Mouse (Mus musculus) hindbrain, embryonic 12.5 days (tissue): ENCODE measurements around the gene Wdr25. TPM values are rescaled to one million over a fixed set of nuclear protein-coding genes. Genes with fewer than 3 reads are reported as not detected.
A peak's percentile ranks its signal among the peaks of the same experiment; 100 is the strongest.
"Not testable (repeated sequence)": the region's sequence is repeated elsewhere in the genome, so short reads cannot be mapped to it uniquely, and the experiment has no call there.

Source experiments
- ATAC-seq: fragments of 200-750 bp; cut with Nextera tagmentation; 2 replicates; pipeline ENCODE4 v1.8.0; 2017; ENCODE audit warnings: moderate TSS enrichment; ENCODE audit not compliant: low FRiP score
- H3K27ac ChIP-seq: fragments of 300-500 bp; sonication (generic); 2 replicates; pipeline ENCODE4 v1.5.1; 2016; ENCODE audit warnings: mild to moderate bottlenecking
- H3K27me3 ChIP-seq: fragments of 300-500 bp; sonication (generic); 2 replicates; pipeline ENCODE4 v1.6.1; 2016; ENCODE audit warnings: mild to moderate bottlenecking
- H3K36me3 ChIP-seq: fragments of 300-500 bp; sonication (generic); 2 replicates; pipeline ENCODE4 v1.6.1; 2016; ENCODE audit warnings: mild to moderate bottlenecking
- H3K4me1 ChIP-seq: fragments of 300-500 bp; sonication (generic); 2 replicates; pipeline ENCODE4 v1.6.1; 2016
- H3K4me2 ChIP-seq: fragments of 300-500 bp; sonication (generic); replicated peaks from 2 replicates; pipeline ENCODE4 v1.6.1; 2016; ENCODE audit warnings: mild to moderate bottlenecking
- H3K4me3 ChIP-seq: fragments of 300-500 bp; sonication (generic); 2 replicates; pipeline ENCODE4 v1.5.1; 2016; ENCODE audit warnings: mild to moderate bottlenecking
- H3K9ac ChIP-seq: fragments of 300-500 bp; sonication (generic); 2 replicates; pipeline ENCODE4 v1.6.1; 2016; ENCODE audit warnings: mild to moderate bottlenecking, moderate library complexity
- H3K9me3 ChIP-seq: fragments of 300-500 bp; sonication (generic); replicated peaks from 2 replicates; pipeline ENCODE4 v1.6.1; 2016; ENCODE audit warnings: mild to moderate bottlenecking
- WGBS: fragments of 180-500 bp; shearing (Covaris S2); methylation state at CpG from one replicate; pipeline ENCODE4 v1.1.7; 2016; 5-methylcytosine and 5-hydroxymethylcytosine counted together
- polyA plus RNA-seq: library from polyadenylated mRNA; unstranded; fragments of >200 nt; fragmentation: Nextera tagmentation; extraction: Ambion mirVana; gene quantifications from 2 replicates; pipeline ENCODE4 v1.2.1, GENCODE M21; 2016

The Wdr25 gene
- 8.1 and 9.7 TPM in 2 replicates for polyA plus RNA-seq

GRCm38 (mm10) chr12:108892989-108893714 is at the start of gene Wdr25:
Wdr25 (plus strand) TSS chr12:108893631.
- Histone ChIP-seq H3K27me3 (no peaks in the 10 kb centered on the region), H3K9ac (peak within 1 kb of the TSS; percentile 79), H3K4me1 (peaks cover 24% of the 10 kb centered on the region), H3K4me3 (peak within 1 kb of the TSS; percentile 81), H3K36me3 (peaks cover 21% of the 10 kb centered on the region), H3K4me2 (peak within 1 kb of the TSS; percentile 95), H3K9me3 (no peaks in the 10 kb centered on the region), H3K27ac (peak within 1 kb of the TSS; percentile 30; the same call in 1 of the 2 replicates)
- 22% methylated on average over 12 of the region's 12 CpGs for whole genome bisulfite sequencing
- ATAC-seq, result no peak

- peaks cover 24% of the 10 kb centered on the region for H3K36me3 ChIP-seq
- ATAC-seq, H3K4me1 ChIP-seq, H3K27me3 ChIP-seq, H3K9me3 ChIP-seq, H3K9ac ChIP-seq, H3K27ac ChIP-seq, H3K4me2 ChIP-seq, H3K4me3 ChIP-seq: not testable (repeated sequence)
- WGBS, result 87% methylated on average over 3 of the region's 3 CpGs
Measured at GRCm38 (mm10) chr12:108848033-108848432, 45.4 kb upstream of the Wdr25 start.

DNA sequence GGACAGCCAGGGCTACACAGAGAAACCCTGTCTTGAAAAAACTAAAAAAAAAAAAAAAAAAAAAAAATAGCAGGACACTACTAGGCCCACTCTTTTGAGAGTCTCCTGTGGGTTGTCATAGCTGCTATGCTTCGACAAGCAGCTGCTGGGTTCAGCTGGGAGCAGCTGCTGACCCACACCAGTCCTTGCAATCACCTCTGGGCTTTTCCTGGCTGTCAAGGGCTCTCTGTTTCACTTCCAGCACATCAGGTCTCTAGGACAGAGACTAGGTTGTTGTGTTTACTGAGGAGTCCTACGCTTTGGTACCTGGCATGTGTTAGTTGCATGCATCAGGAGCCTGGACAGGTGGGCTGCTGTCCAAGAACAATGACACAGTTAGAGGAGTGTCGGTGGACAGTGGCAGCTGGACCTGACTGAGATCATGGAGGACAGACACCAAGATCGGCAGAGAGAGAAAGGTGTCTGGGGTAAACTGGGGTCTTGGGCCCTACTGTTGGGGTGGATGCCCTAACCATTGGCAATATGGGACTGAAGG is 43.9 kb upstream of the Wdr25 start:
- 84% methylated on average over 4 of the region's 4 CpGs for WGBS

DNA sequence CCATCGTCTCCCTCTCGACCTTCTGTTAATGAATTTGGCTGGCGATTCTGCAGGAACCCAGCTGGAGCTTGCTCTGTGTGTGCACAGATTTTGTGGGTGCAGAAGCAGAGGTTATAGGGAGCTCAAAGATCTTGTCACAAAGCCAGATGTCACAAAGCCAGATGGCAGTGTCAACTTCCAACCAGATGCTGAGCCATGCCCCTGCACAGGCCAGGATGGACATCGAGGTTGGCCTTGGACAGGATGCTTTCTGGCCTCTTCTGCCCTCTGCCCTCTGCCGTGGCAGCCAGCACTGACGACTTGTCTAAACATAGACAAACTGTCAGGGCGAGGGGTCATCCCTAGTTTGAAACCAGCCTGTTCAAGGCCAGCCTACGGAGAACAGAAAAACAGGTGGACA is 43.3 kb upstream of the Wdr25 start:
- no peak for ATAC-seq
- Histone ChIP-seq H3K9me3 (no peaks in the 10 kb centered on the region), H3K4me1 (peaks cover 7% of the 10 kb centered on the region), H3K27me3 (no peaks in the 10 kb centered on the region), H3K9ac (no peak overlapping the region), H3K36me3 (peaks cover 11% of the 10 kb centered on the region; the same call in 1 of the 2 replicates), H3K4me2 (no peak overlapping the region), H3K27ac (no peak overlapping the region), H3K4me3 (no peak overlapping the region)
- WGBS, result 52% methylated on average over 8 of the region's 8 CpGs

More for the DNA sequence above, 43.9 kb upstream of the Wdr25 start:
- ATAC-seq, result no peak
- Histone ChIP-seq H3K27ac (no peak overlapping the region), H3K4me3 (no peak overlapping the region), H3K27me3 (no peaks in the 10 kb centered on the region), H3K9ac (no peak overlapping the region), H3K4me1 (peaks cover 7% of the 10 kb centered on the region), H3K36me3 (peaks cover 16% of the 10 kb centered on the region), H3K9me3 (no peaks in the 10 kb centered on the region), H3K4me2 (no peak overlapping the region)

DNA sequence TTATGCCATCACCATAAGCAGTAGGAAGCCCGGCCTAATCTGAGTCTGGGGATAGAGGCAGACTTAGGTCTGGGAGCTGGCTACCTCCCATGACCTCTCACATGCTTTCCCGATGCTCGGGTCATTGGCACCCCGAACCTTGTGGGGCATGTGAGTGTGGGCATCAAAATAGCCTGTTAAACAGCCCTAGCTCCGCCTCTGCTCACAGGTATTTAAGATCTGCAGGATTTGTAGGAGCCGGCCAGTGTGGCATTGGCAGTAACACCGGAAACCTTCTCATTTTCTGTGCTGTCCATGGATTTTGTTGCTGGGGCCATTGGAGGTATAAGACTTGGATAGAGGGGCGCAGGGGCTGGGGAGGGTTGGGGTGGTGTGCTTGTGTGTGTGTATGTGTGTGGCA is 42.5 kb upstream of the Wdr25 start:
- Histone ChIP-seq H3K4me1 (peaks cover 7% of the 10 kb centered on the region), H3K27ac (no peak overlapping the region), H3K4me2 (no peak overlapping the region), H3K27me3 (no peaks in the 10 kb centered on the region), H3K9me3 (no peaks in the 10 kb centered on the region), H3K4me3 (no peak overlapping the region), H3K9ac (no peak overlapping the region), H3K36me3 (peaks cover 9% of the 10 kb centered on the region)
- no peak for ATAC-seq
- 89% methylated on average over 8 of the region's 8 CpGs for WGBS

DNA sequence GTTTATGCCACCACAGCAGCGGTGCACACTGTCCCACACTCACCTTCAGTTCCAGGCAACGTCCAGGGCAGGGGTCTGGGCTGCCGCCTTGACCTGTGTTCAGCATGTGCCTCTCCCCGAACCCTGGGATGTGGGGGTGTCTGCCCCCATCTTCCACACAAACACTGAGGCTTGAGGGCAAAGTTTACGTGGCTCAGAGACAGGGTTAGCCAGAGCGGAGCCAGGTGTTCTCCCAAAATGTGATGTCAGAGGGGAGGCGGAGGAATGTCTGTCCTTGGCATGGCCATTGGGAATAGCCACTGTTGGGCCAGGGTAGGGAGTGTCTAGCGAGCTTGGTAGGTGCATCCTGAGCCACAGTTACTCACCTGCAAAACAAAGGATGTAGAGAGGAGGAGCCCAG is 40.6 kb upstream of the Wdr25 start:
- Histone ChIP-seq H3K4me3 (no peak overlapping the region), H3K4me1 (peaks cover 7% of the 10 kb centered on the region), H3K4me2 (no peak overlapping the region), H3K36me3 (peaks cover 12% of the 10 kb centered on the region; the same call in 1 of the 2 replicates), H3K27ac (no peak overlapping the region), H3K9me3 (no peaks in the 10 kb centered on the region), H3K9ac (no peak overlapping the region), H3K27me3 (no peaks in the 10 kb centered on the region)
- ATAC-seq, result no peak
- WGBS, result 94% methylated on average over 8 of the region's 8 CpGs

DNA sequence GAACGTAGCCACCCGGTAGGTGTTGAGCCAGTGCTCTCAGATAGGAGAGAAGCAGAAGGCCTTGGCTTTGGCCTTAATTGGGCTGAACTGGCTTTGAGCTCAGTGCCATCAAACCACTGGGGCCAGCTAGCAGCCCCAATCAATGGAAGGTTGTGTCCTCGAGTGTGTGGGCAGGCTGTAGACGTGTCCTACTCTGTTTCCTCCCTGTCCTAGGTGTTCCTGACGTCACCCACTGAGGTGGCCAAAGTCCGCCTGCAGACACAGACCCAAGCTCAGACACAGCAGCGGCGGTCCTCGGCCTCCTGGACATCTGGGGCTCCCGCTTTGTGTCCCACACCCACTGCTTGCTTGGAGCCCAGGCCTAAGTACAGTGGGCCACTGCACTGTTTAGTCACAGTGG is 38.4 kb upstream of the Wdr25 start:
- WGBS, result 88% methylated on average over 10 of the region's 10 CpGs
- no peak overlapping the region for H3K4me3 ChIP-seq

GRCm38 (mm10) chr12:108856186-108856585 is 37.2 kb upstream of the Wdr25 start:
- H3K4me2 ChIP-seq, result no peak overlapping the region
- no peaks in the 10 kb centered on the region for H3K4me1 ChIP-seq
- ATAC-seq, result no peak
- H3K9ac ChIP-seq, result no peak overlapping the region
- no peak overlapping the region for H3K4me3 ChIP-seq
- H3K27ac ChIP-seq, result no peak overlapping the region
- no peaks in the 10 kb centered on the region for H3K27me3 ChIP-seq
- WGBS, result 86% methylated on average over 8 of the region's 8 CpGs
- no peaks in the 10 kb centered on the region for H3K9me3 ChIP-seq
- H3K36me3 ChIP-seq, result peaks cover 25% of the 10 kb centered on the region

More for the DNA sequence above, 38.4 kb upstream of the Wdr25 start:
- ATAC-seq, result no peak
- Histone ChIP-seq H3K4me1 (peaks cover 6% of the 10 kb centered on the region), H3K36me3 (peaks cover 14% of the 10 kb centered on the region), H3K9ac (no peak overlapping the region), H3K9me3 (no peaks in the 10 kb centered on the region), H3K27ac (no peak overlapping the region), H3K27me3 (no peaks in the 10 kb centered on the region), H3K4me2 (no peak overlapping the region)

DNA sequence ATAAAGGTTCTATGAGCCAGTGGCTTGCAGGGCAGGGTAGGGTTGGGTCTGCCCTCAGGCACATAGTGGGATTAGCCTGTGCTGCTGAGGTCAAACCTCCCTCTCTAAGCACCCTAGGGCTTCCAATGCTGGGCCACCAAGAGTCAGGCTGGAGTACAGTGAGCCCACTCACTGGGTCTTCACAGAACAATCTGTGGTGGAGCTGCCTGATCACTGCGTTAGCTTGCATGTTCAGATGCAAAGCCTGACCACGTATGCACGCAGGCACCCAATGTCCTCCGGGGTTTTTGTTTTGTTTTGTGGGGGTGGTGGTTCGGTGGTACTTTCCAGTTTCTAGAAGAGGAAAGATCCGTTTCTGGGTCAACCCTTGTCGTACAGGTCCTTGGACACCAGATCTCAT is 36.3 kb upstream of the Wdr25 start:
- Histone ChIP-seq H3K9me3 (no peaks in the 10 kb centered on the region), H3K27ac (no peak overlapping the region), H3K4me2 (no peak overlapping the region), H3K36me3 (peaks cover 34% of the 10 kb centered on the region), H3K4me1 (no peaks in the 10 kb centered on the region), H3K27me3 (no peaks in the 10 kb centered on the region), H3K9ac (no peak overlapping the region), H3K4me3 (no peak overlapping the region)
- no peak for ATAC-seq
- WGBS, result 91% methylated on average over 7 of the region's 7 CpGs

GRCm38 (mm10) chr12:108857589-108858184 is 35.7 kb upstream of the Wdr25 start:
- no peak overlapping the region for H3K9ac ChIP-seq
- H3K9me3 ChIP-seq, result no peaks in the 10 kb centered on the region
- no peak overlapping the region for H3K4me3 ChIP-seq
- H3K36me3 ChIP-seq, result peaks cover 40% of the 10 kb centered on the region
- no peak for ATAC-seq
- 0 out of 2 replicates have a peak overlapping the region, but pooled peaks have one; percentile 5 for H3K27ac ChIP-seq
- WGBS, result 81% methylated on average over 7 of the region's 7 CpGs
- no peaks in the 10 kb centered on the region for H3K27me3 ChIP-seq
- H3K4me2 ChIP-seq, result no peak overlapping the region
- H3K4me1 ChIP-seq, result no peaks in the 10 kb centered on the region

DNA sequence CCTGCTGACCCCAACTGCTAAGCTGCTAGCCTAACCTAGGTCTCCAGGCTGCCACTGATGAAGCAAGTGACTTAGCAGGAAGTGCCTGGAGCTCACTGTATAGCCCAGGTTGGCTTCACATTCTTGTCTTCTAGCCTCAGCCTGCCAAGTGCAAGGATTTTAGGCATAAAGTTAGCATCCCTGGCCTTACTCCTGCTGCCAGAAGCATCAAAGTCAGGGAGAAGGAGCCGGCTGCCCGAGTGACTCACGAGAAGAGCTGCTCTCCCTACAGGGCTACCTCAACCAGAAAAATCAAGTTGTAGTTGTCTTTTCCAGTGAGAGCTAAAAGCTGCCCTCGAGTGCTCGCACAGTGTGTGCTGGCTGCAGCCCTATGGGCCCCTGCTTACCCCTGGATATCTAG is 34.9 kb upstream of the Wdr25 start:
- Histone ChIP-seq H3K4me2 (no peak overlapping the region), H3K4me1 (no peaks in the 10 kb centered on the region), H3K9ac (no peak overlapping the region), H3K27me3 (no peaks in the 10 kb centered on the region), H3K36me3 (peaks cover 48% of the 10 kb centered on the region), H3K9me3 (no peaks in the 10 kb centered on the region), H3K27ac (no peak overlapping the region), H3K4me3 (no peak overlapping the region)
- 91% methylated on average over 5 of the region's 5 CpGs for WGBS
- ATAC-seq, result no peak

- no peak overlapping the region for H3K27ac ChIP-seq
- H3K9me3 ChIP-seq, result no peaks in the 10 kb centered on the region
- no peak overlapping the region for H3K9ac ChIP-seq
- no peaks in the 10 kb centered on the region for H3K4me1 ChIP-seq
- no peak overlapping the region for H3K4me3 ChIP-seq
- ATAC-seq, result no peak
- WGBS, result 92% methylated on average over 6 of the region's 6 CpGs
- H3K36me3 ChIP-seq, result peaks cover 99% of the 10 kb centered on the region
- H3K27me3 ChIP-seq, result no peaks in the 10 kb centered on the region
- no peak overlapping the region for H3K4me2 ChIP-seq
Measured at GRCm38 (mm10) chr12:108865007-108865494, 28.4 kb upstream of the Wdr25 start.
